Mouse (Mus musculus): ENCODE data around the gene Cdk4. TPM values are rescaled to one million over a fixed set of nuclear protein-coding genes. Genes with fewer than 3 reads are reported as not detected.

Cdk4 gene
- total RNA-seq, 2 experiments from 2014 or later = 154 to 196 TPM

- intact Hi-C loops (cut with DNase I) = no loop called here
- peak in 1 of 2 experiments; percentile 40 for DNase-seq
Measured at GRCm38 (mm10) chr10:127091507-127092396, 28.4 kb downstream of the Cdk4 start.

GRCm38 (mm10) chr10:127092742-127093141 lies 29.4 kb downstream of the Cdk4 start:
- intact Hi-C loops (cut with DNase I) = no loop called here
- DNase-seq = no peak

- intact Hi-C loops (cut with DNase I) = no loop called here
- DNase-seq = peak in 1 of 2 experiments; percentile 21
Measured at GRCm38 (mm10) chr10:127094382-127094802, 31.1 kb downstream of the Cdk4 start.

DNA sequence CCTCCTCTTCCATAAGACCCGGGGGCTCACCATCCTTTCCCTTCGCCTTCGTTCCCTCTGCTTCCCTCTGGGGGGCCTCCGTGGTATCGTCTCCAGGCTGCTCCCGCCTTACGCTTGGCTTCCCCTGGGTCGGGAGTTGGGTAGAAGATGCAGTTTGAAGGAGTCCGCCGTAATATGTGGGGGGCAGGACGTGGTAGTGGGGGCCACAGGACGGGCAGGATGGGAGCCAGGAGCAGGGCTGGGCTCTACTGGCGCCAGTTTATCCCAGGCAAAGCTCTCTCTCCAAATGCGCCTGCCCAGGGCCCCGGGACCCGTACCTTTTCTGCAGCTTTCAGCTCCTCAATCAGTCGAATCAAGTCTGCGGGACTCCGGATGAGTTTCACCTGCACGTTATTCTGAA lies 35.2 kb downstream of the Cdk4 start:
- intact Hi-C loops (cut with DNase I) = no loop called here
- no peak for DNase-seq

- intact Hi-C loops (cut with DNase I) = no loop called here
- no peak for DNase-seq
Measured at GRCm38 (mm10) chr10:127099191-127099590, 35.9 kb downstream of the Cdk4 start.

DNA sequence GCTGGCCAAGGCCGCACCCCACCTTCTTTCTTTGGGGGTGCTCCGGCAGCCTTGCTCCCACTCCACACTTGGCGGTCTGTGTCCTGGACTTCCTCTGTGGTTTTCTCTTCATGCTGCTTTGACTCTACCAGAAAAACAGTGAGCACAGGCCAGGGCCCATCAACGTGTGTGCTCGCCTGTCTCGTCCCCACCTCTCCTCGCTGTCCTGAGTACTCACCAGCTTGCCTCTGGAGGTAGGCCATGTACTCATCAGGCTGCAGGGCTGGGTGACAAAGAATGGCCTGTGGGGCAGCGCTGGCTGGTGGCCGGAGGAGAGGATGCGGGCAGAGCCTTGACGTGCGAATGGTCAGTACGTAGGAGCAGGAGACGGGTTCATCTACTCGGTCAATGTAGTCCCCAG lies 36.5 kb downstream of the Cdk4 start:
- DNase-seq = no peak
- intact Hi-C loops (cut with DNase I) = no loop called here

GRCm38 (mm10) chr10:127100414-127100813 lies 37.1 kb downstream of the Cdk4 start:
- no peak for DNase-seq
- intact Hi-C loops (cut with DNase I) = no loop called here

DNA sequence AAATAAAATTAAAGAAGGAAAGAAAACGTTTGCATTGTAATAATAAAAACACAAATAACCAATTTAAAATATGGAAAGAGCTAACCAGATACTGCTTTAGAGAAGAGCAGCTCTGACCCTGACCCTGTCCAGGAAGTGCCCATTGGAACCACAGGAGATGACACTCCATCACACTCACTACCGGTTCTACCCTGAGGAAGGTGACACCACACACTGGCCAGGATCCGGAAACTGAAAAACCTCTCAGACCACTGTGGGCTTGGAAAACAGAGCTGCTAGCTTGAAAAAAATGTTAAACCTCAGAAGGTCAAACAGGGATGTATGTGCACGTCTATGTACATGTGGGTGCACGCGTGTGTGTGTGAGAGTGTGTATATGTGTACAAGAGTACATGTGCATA lies 37.8 kb downstream of the Cdk4 start:
- intact Hi-C loops (cut with DNase I) = no loop called here
- no peak for DNase-seq

DNA sequence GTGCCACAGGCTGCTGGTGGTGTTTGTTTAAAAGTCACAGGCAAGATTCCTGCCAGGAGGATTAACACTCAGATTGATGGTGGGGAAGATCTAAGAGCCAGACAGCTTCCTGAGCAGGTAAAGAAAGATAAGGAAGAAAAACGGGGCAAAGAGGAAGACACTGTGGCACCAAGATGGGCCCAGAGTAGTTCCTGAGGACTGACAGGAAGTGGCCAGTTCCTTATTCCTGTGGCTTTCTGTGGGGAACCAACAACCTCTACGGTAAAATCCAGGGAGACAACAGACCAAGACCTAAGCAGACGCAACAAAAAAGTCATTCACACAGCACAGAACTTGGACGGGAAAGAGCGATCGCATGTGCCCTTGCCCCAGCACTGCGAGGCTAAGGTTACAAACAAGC lies 40.3 kb downstream of the Cdk4 start:
- intact Hi-C loops (cut with DNase I) = no loop called here
- no peak for DNase-seq

GRCm38 (mm10) chr10:127107563-127108261 lies 44.4 kb downstream of the Cdk4 start:
- intact Hi-C loops (cut with DNase I) = no loop called here
- DNase-seq = no peak

DNA sequence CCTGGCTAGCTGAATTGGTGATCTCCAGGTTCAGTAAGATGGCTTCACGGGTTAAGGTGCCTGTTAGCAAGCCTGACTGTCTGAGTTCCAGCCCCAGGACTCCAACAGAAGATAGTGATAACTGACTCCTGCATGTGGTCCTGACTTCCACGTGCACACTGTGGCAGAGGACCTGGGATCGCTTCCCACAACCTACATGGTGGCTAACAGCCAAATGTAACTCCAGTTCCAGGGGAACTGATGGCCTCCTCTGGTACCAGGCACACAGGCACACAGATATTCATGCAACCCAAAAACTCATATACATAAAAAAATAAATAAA lies 44.9 kb downstream of the Cdk4 start:
- intact Hi-C loops (cut with DNase I) = no loop called here
- no peak for DNase-seq

GRCm38 (mm10) chr10:127111001-127111887 lies 47.9 kb downstream of the Cdk4 start:
- intact Hi-C loops (cut with DNase I) = no loop called here

GRCm38 (mm10) chr10:127114408-127114807 lies 51.1 kb downstream of the Cdk4 start:
- intact Hi-C loops (cut with DNase I) = no loop called here
- no peak for DNase-seq

More at GRCm38 (mm10) chr10:127111001-127111887, 47.9 kb downstream of the Cdk4 start:
- no peak for DNase-seq

- intact Hi-C loops (cut with DNase I) = no loop called here
- DNase-seq = no peak
Measured at GRCm38 (mm10) chr10:127115068-127115467, 51.7 kb downstream of the Cdk4 start.

Other genes starting within 250 kb of the Cdk4 start
- gene Atp23, start 162.2 kb upstream of the Cdk4 start, total RNA-seq (2021) = 1 to 10 TPM; 2.4 to 4.0 TPM
- 100 to 1,000 TPM; 131 to 149 TPM for gene Ctdsp2, start 84.8 kb upstream of the Cdk4 start, total RNA-seq (2021)
- gene Avil, start 62.8 kb upstream of the Cdk4 start, total RNA-seq (2021) = under 1 TPM; 0.14 to 0.17 TPM
- gene Tsfm, start 32.7 kb upstream of the Cdk4 start, total RNA-seq (2021) = 10 to 100 TPM; 53.1 to 66.2 TPM
- gene Mettl1, start 22.1 kb upstream of the Cdk4 start, total RNA-seq (2021) = 1 to 10 TPM; 7.6 to 8.6 TPM
- gene Eef1akmt3, start 22.0 kb upstream of the Cdk4 start, total RNA-seq (2021) = under 1 TPM; 0.12 to 0.17 TPM
- under 1 TPM; 0.22 to 0.29 TPM for gene Cyp27b1, start 15.3 kb upstream of the Cdk4 start, total RNA-seq (2021)
- 1 to 10 TPM; 1.7 to 2.9 TPM for gene March9, start 3.4 kb upstream of the Cdk4 start, total RNA-seq (2021)
- gene Tspan31, start 6.7 kb downstream of the Cdk4 start, total RNA-seq (2021) = 10 to 100 TPM; 50.0 to 53.8 TPM
- gene Agap2, start 11.8 kb downstream of the Cdk4 start, total RNA-seq (2021) = 1 to 10 TPM; 5.5 to 8.3 TPM
- 10 to 100 TPM; 36.7 to 37.8 TPM for gene Os9, start 57.6 kb downstream of the Cdk4 start, total RNA-seq (2021)
- gene B4galnt1, start 101.7 kb downstream of the Cdk4 start, total RNA-seq (2021) = 1 to 10 TPM; 3.6 to 3.8 TPM
- gene Slc26a10, start 117.1 kb downstream of the Cdk4 start, total RNA-seq (2021) = 10 to 100 TPM; 40.8 to 48.0 TPM
- 10 to 100 TPM; 20.8 to 21.0 TPM for gene Arhgef25, start 126.5 kb downstream of the Cdk4 start, total RNA-seq (2021)
- 10 to 100 TPM; 48.4 to 52.2 TPM for gene Dtx3, start 132.2 kb downstream of the Cdk4 start, total RNA-seq (2021)
- gene Pip4k2c, start 148.1 kb downstream of the Cdk4 start, total RNA-seq (2021) = 10 to 100 TPM; 26.4 to 28.7 TPM
- under 1 TPM; 0.42 to 0.89 TPM for gene Kif5a, start 199.8 kb downstream of the Cdk4 start, total RNA-seq (2021)
- 100 to 1,000 TPM; 166 to 167 TPM for gene Dctn2, start 202.8 kb downstream of the Cdk4 start, total RNA-seq (2021)
- gene Mbd6, start 225.5 kb downstream of the Cdk4 start, total RNA-seq (2021) = 10 to 100 TPM; 34.2 to 35.5 TPM
- 10 to 100 TPM; 42.0 to 43.9 TPM for gene Mars, start 248.3 kb downstream of the Cdk4 start, total RNA-seq (2021)

Data from heart, postnatal 10 days (tissue).